Mouse (Mus musculus) midbrain, embryonic 16.5 days (tissue): ENCODE results near the gene Slc3a2. TPM values are rescaled to one million over a fixed set of nuclear protein-coding genes. Genes with fewer than 3 reads are reported as not detected.

ENCODE experiments used
- ATAC-seq: fragments of 200-750 bp; cut with Nextera tagmentation; 2 replicates; pipeline ENCODE4 v1.8.0; 2017; ENCODE audit warnings: moderate TSS enrichment
- H3K27ac ChIP-seq: fragments of 300-500 bp; sonication (generic); 2 replicates; pipeline ENCODE4 v1.5.1; 2014; ENCODE audit warnings: mild to moderate bottlenecking, low read length, mixed read lengths
- H3K27me3 ChIP-seq: fragments of 300-500 bp; sonication (generic); 2 replicates; pipeline ENCODE4 v1.6.1; 2014; ENCODE audit warnings: low read depth, low read length, mixed read lengths; ENCODE audit not compliant: control insufficient read depth, insufficient read depth
- H3K36me3 ChIP-seq: fragments of 300-500 bp; sonication (generic); 2 replicates; pipeline ENCODE4 v1.6.1; 2014; ENCODE audit warnings: mild to moderate bottlenecking, low read length, moderate library complexity, mixed read lengths; ENCODE audit not compliant: control insufficient read depth, insufficient read depth
- H3K4me1 ChIP-seq: fragments of 300-500 bp; sonication (generic); 2 replicates; pipeline ENCODE4 v1.6.1; 2014; ENCODE audit warnings: mild to moderate bottlenecking, low read length, mixed read lengths; ENCODE audit not compliant: control insufficient read depth, insufficient read depth
- H3K4me2 ChIP-seq: fragments of 300-500 bp; sonication (generic); 2 replicates; pipeline ENCODE4 v1.6.1; 2014; ENCODE audit warnings: mild to moderate bottlenecking, low read length, mixed read lengths
- H3K4me3 ChIP-seq: fragments of 300-500 bp; sonication (generic); 2 replicates; pipeline ENCODE4 v1.5.1; 2014; ENCODE audit warnings: low read depth, mild to moderate bottlenecking, low read length, moderate library complexity, mixed read lengths
- H3K9ac ChIP-seq: fragments of 300-500 bp; sonication (generic); 2 replicates; pipeline ENCODE4 v1.6.1; 2014; ENCODE audit warnings: low read depth, low read length, mixed read lengths
- H3K9me3 ChIP-seq: fragments of 300-500 bp; sonication (generic); replicated peaks from 2 replicates; pipeline ENCODE4 v1.6.1; 2014; ENCODE audit warnings: mild to moderate bottlenecking, low read length, mixed read lengths; ENCODE audit not compliant: control insufficient read depth, poor library complexity, severe bottlenecking
- WGBS: fragments of 180-500 bp; shearing (Covaris S2); extraction: QIAGEN DNeasy Blood & Tissue Kit; methylation state at CpG from one replicate; pipeline ENCODE4 v1.1.7; 2014; 5-methylcytosine and 5-hydroxymethylcytosine counted together
- polyA plus RNA-seq: library from polyadenylated mRNA; unstranded; fragments of >200 nt; fragmentation: Nextera tagmentation; extraction: Ambion mirVana; gene quantifications from 2 replicates; pipeline ENCODE4 v1.2.1, GENCODE M21; 2015

Gene Slc3a2
- polyA plus RNA-seq, 1 experiment from 2014 or later = 176 TPM

- peaks cover 26% of the 10 kb centered on the region for H3K4me1 ChIP-seq
- WGBS = 77% methylated on average over 3 of the region's 3 CpGs
- H3K36me3 ChIP-seq = peaks cover 15% of the 10 kb centered on the region
- H3K4me3 ChIP-seq = no peak overlapping the region
- H3K4me2 ChIP-seq = peak overlapping the region; percentile 68; the same call in 1 of the 2 replicates
- no peaks in the 10 kb centered on the region for H3K9me3 ChIP-seq
- no peak overlapping the region for H3K9ac ChIP-seq
- no peak for ATAC-seq
- no peaks in the 10 kb centered on the region for H3K27me3 ChIP-seq
- H3K27ac ChIP-seq = no peak overlapping the region
These were observed 32.5 kb upstream of the Slc3a2 start for GRCm38 (mm10) chr19:8755652-8756051.

- Histone ChIP-seq H3K27me3 (no peaks in the 10 kb centered on the region), H3K4me3 (no peak overlapping the region), H3K27ac (no peak overlapping the region), H3K36me3 (peaks cover 33% of the 10 kb centered on the region), H3K4me1 (peaks cover 10% of the 10 kb centered on the region), H3K9ac (no peak overlapping the region), H3K9me3 (no peaks in the 10 kb centered on the region), H3K4me2 (no peak overlapping the region)
- 70% methylated on average over 2 of the region's 2 CpGs for WGBS
- ATAC-seq = no peak
These were observed 24.2 kb upstream of the Slc3a2 start for GRCm38 (mm10) chr19:8747368-8747767.

- Histone ChIP-seq H3K9ac (no peak overlapping the region), H3K36me3 (peaks cover 25% of the 10 kb centered on the region), H3K4me2 (no peak overlapping the region), H3K9me3 (no peaks in the 10 kb centered on the region), H3K27me3 (no peaks in the 10 kb centered on the region), H3K27ac (no peak overlapping the region), H3K4me3 (no peak overlapping the region), H3K4me1 (peaks cover 19% of the 10 kb centered on the region)
- WGBS = 90% methylated on average over 1 of the region's 1 CpGs
- no peak for ATAC-seq
These were observed 22.2 kb upstream of the Slc3a2 start for GRCm38 (mm10) chr19:8745382-8745781.

- Histone ChIP-seq H3K4me2 (peak overlapping the region; percentile 82), H3K4me1 (peaks cover 21% of the 10 kb centered on the region), H3K27me3 (no peaks in the 10 kb centered on the region), H3K27ac (peak overlapping the region; percentile 97), H3K36me3 (peaks cover 17% of the 10 kb centered on the region), H3K4me3 (peak overlapping the region; percentile 86), H3K9me3 (no peaks in the 10 kb centered on the region), H3K9ac (peak overlapping the region; percentile 88)
- 22% methylated on average over 14 of the region's 14 CpGs for WGBS
- no peak for ATAC-seq
These were observed 19.0 kb upstream of the Slc3a2 start for GRCm38 (mm10) chr19:8742176-8742575.

GRCm38 (mm10) chr19:8741243-8741869 is 18.2 kb upstream of the Slc3a2 start, which contains the start of gene Stx5a:
TSS of gene Stx5a (plus strand) at chr19:8741413.
- Histone ChIP-seq H3K27me3 (no peaks in the 10 kb centered on the region), H3K27ac (peak within 1 kb of the TSS; percentile 97), H3K36me3 (peaks cover 17% of the 10 kb centered on the region), H3K4me3 (peak within 1 kb of the TSS; percentile 86), H3K4me2 (peak within 1 kb of the TSS; percentile 82), H3K9me3 (no peaks in the 10 kb centered on the region), H3K9ac (peak within 1 kb of the TSS; percentile 88), H3K4me1 (peaks cover 27% of the 10 kb centered on the region)
- 0% methylated on average over 36 of the region's 36 CpGs for WGBS
- peak; percentile 97 for ATAC-seq

- H3K9ac ChIP-seq = peak within 1 kb of the TSS; percentile 88
These were observed 17.4 kb upstream of the Slc3a2 start, which contains the start of gene 1700092M07Rik for GRCm38 (mm10) chr19:8740603-8741002. TSS of gene 1700092M07Rik (plus strand) at chr19:8740718.

GRCm38 (mm10) chr19:8739646-8740045 is 16.5 kb upstream of the Slc3a2 start:
- Histone ChIP-seq H3K27me3 (no peaks in the 10 kb centered on the region), H3K9ac (no peak overlapping the region), H3K9me3 (no peaks in the 10 kb centered on the region), H3K36me3 (peaks cover 10% of the 10 kb centered on the region), H3K27ac (no peak overlapping the region), H3K4me1 (peaks cover 36% of the 10 kb centered on the region), H3K4me3 (no peak overlapping the region), H3K4me2 (no peak overlapping the region)
- ATAC-seq = no peak
- WGBS = 95% methylated on average over 6 of the region's 6 CpGs

More at GRCm38 (mm10) chr19:8740603-8741002, 17.4 kb upstream of the Slc3a2 start, which contains the start of gene 1700092M07Rik:
- H3K4me3 ChIP-seq = peak within 1 kb of the TSS; percentile 86
- WGBS = 65% methylated on average over 14 of the region's 14 CpGs
- H3K27me3 ChIP-seq = no peaks in the 10 kb centered on the region
- H3K9me3 ChIP-seq = no peaks in the 10 kb centered on the region
- peak within 1 kb of the TSS; percentile 97 for H3K27ac ChIP-seq
- H3K36me3 ChIP-seq = peaks cover 11% of the 10 kb centered on the region
- ATAC-seq = no peak
- peaks cover 30% of the 10 kb centered on the region for H3K4me1 ChIP-seq
- peak within 1 kb of the TSS; percentile 57 for H3K4me2 ChIP-seq

- no peaks in the 10 kb centered on the region for H3K27me3 ChIP-seq
- no peak overlapping the region for H3K9ac ChIP-seq
- H3K4me3 ChIP-seq = no peak overlapping the region
- H3K27ac ChIP-seq = no peak overlapping the region
- ATAC-seq = no peak
- peaks cover 10% of the 10 kb centered on the region for H3K36me3 ChIP-seq
- H3K9me3 ChIP-seq = no peaks in the 10 kb centered on the region
- H3K4me2 ChIP-seq = no peak overlapping the region
- H3K4me1 ChIP-seq = peaks cover 36% of the 10 kb centered on the region
- WGBS = 90% methylated on average over 7 of the region's 7 CpGs
These were observed 15.7 kb upstream of the Slc3a2 start for GRCm38 (mm10) chr19:8738911-8739310.

GRCm38 (mm10) chr19:8736160-8736467 is 12.9 kb upstream of the Slc3a2 start:
- Histone ChIP-seq H3K27ac (no peak overlapping the region), H3K9me3 (no peaks in the 10 kb centered on the region), H3K36me3 (peaks cover 10% of the 10 kb centered on the region), H3K27me3 (no peaks in the 10 kb centered on the region), H3K4me3 (peak overlapping the region; percentile 71), H3K4me1 (peaks cover 23% of the 10 kb centered on the region), H3K9ac (peak overlapping the region; percentile 72), H3K4me2 (peak overlapping the region; percentile 98)
- WGBS = 2% methylated on average over 11 of the region's 11 CpGs
- no peak for ATAC-seq
